Mouse (Mus musculus) frontal cortex, postnatal 14 days (tissue): ENCODE data around the gene Rbp7.
"Not testable (repeated sequence)": the region's sequence is repeated elsewhere in the genome, so short reads cannot be mapped to it uniquely, and the experiment has no call there.

ENCODE experiments used
- DNase-seq, 2 experiments: peaks; one replicate each; pipeline ENCODE4 v3.0.0; 2022; ENCODE audit warnings: low spot score in 2 of 2

Rbp7 gene

DNA sequence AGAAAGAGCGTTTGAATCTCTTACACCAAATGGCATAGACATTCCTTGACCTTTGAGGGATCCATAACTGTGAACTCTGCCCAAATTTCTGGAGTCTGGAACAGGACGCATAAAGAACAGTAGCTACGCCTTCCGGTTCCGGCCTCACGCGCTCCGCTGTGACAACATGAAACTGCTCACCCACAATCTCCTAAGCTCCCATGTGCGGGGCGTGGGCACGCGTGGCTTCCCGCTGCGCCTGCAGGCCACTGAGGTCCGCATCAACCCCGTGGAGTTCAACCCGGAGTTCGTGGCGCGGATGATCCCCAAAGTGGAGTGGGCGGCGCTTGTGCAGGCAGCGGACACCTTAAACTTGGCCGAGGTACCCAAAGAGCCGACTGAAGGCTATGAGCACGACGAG, 2.4 kb upstream of the Rbp7 start:
- DNase-seq: not testable (repeated sequence)

DNA sequence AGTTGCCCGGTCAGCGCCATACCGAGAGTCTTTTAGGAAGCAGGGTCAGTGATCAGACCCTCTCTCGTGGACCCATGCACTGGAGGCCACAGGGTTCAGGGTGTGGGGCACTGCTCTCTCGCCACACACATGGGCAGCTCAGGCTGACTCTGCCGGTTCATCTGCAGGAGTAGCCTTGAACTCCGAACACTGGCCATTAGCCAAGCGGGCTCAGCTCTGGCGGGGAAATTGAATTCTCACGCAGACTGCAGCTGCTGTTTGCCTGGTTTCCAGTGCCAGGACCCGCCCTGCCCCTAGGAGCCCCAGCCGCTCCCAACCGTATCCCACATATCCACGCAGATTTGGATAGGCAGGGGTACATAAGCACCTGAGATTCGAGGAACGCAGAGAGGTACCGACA, 515 bp downstream of the Rbp7 start:
- no peak for DNase-seq

DNA sequence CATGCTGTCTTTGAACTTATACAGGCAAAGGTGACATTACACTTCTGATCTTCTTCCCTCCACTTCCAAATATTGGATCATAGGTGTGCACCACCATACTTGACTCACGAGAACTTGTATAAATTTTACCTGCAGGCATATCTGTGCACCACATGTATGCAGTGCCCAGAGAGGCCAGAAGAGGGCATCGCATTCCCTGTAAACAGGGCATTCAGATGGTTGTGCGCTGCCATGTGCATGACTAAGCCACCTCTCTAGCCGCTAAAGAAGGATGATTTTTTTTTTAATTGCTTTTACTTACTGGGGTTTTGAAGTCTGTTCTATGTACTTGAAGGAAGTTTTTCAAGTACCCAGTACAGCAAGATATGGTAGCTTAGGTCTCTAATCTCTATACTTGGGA, 1.1 kb downstream of the Rbp7 start:
- no peak for DNase-seq

GRCm38 (mm10) chr4:149450636-149451035, 4.1 kb downstream of the Rbp7 start:
- DNase-seq: no peak

GRCm38 (mm10) chr4:149446309-149446708, 8.5 kb downstream of the Rbp7 start:
- DNase-seq: no peak

DNA sequence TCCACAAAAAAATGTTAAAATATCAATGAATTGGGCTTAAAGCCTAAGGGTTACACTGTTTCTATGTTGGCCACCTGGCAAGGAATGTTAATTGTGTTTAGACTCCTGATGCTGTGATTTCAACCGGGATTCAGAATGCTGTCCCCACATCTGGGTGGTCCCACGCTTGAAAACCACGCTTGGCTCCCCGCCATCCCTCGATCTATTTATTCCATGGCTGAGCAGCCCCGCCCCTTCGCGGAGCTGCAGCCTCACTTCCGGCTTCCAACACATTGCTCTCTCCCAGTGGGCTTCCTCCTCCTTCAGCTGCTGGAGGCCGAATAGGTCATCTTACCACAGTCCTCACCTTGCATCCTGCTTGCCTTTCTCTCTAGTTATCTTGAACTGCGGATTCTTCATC, 8.9 kb downstream of the Rbp7 start:
- DNase-seq: peak in 1 of 2 experiments; percentile 41

- DNase-seq: peak; percentile 77 to 79
These were observed 9.6 kb downstream of the Rbp7 start for GRCm38 (mm10) chr4:149444964-149445701.

DNA sequence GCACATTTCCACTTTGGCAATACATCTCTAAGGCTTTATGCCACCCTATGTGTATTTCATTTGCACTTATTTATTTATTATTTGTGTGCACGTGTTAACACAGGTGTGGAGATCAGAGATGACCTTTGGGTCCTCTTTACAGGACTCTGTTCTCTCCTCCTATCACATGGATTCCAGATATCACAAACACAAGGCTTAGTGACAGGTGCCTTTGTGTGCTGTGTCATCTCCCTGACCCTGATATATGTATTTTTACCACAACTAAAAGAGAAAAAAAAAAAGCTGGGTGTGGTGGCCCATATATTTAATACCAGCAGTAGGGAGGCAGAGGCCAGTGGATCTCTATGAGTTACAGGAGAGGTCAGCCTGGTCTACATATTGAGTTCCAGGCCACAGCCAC, 10.3 kb downstream of the Rbp7 start:
- DNase-seq: no peak

DNA sequence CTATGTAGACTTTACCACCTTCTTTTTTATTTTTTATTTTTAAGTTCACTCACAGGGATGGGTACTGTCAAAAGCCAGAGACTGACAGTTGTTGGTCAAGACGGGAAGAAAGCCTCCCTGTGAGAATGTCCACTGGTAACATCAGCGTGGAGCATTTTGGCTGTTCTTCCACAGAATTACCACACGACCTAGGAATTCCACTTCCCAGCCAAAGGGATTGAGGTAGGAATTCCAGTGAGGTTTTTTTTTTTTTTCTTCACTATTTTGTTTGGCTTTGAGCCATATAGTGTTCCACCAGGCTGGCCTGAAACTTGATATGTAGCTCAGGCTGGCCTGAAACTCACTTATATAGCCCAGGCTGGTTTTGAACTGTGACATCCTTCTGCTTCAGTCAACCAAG, 12.3 kb downstream of the Rbp7 start:
- DNase-seq: no peak

- DNase-seq: no peak
These were observed 14.2 kb downstream of the Rbp7 start for GRCm38 (mm10) chr4:149440576-149440975.

- not testable (repeated sequence) for DNase-seq
These were observed 22.9 kb downstream of the Rbp7 start for GRCm38 (mm10) chr4:149431887-149432286.

DNA sequence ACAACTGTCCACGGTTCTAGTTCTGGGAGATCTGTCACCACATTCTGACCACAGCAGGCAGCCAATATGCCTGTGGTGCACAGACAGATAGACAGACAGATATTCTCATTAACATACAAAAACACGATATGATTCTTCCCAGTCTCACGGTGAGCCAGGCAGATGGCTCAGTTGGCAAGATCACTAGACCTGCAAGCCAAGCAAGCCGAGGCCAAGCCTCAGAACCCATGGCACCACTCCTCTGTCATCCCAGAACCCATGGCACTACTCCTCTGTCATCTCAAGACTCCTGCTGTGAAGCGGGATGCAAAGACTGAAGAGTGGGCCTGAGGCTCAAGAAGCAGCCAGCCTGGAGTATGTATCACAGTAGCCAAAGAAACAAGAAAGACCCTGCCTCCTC, 25.2 kb downstream of the Rbp7 start:
- DNase-seq: no peak

DNA sequence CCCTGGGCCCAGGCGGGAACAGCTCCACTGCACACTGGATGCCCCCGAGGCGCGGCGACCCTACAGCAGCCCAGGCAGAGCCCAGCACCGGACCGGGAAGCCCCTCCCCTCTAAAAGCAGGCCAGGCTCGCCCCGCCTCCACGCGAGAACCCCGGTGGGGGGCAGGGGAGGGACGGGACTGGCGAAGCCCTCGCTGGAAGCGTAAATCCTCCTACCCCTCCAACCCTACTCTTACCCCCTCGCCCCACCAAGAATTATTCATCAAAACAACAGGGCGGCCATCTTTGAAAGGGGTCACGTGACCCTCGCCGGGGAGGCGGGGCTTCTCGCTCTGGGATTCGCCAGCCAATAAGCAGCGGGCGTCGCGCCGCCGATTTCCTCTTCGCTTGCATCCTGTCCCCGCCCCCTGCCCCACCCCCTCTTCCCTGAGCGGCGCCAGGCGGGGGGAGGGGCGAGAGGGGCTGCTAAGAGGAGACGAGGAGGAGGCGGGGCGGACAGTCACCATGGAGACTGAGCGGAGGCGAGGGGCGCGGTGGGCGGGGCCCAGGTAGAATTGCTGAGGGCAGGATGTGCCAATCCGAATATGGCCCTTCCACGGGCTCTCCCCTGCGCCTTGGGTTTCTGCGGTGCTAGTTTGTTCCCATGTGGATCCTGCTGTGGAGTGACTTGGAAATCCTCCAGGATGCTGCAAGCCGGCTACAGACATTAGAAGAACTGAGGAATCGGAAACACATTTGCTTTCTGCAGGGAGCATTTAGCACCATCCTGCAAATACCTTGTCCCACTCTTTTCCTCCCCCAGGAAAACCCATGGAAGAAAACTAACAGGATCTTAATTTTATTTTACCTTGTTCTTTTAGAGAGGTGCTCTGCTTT, 28.2 kb downstream of the Rbp7 start, which contains the start of gene Ube4b:
TSS of gene Ube4b (minus strand) at position 425 of the 875 bp plus-strand sequence.
- peak; percentile 96 for DNase-seq

DNA sequence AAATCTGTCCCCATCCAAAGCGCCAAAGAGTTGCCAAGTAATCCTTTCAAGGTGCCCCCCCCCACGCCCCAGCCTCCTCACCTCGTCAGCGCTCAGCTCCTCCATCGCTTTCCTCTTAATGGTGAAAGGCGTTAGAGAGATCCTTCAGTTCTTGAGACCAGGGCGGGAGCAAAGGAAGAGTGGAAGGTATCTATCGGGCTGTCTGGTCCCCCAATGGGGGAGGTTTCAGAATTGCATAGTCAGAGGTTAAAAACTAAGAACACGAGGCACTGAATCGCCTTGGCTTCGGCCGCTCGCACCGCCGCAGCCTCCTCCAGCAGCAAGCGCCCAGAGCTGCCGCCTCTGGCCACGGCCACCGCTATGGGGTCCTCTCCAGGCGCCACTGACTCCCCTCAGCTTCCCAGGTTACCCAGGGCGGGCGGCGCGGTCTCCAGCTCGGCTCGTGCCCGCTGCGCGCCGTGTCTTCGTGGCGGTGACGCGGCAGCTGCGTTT, 28.9 kb downstream of the Rbp7 start:
- DNase-seq: peak in 1 of 2 experiments; percentile 31

DNA sequence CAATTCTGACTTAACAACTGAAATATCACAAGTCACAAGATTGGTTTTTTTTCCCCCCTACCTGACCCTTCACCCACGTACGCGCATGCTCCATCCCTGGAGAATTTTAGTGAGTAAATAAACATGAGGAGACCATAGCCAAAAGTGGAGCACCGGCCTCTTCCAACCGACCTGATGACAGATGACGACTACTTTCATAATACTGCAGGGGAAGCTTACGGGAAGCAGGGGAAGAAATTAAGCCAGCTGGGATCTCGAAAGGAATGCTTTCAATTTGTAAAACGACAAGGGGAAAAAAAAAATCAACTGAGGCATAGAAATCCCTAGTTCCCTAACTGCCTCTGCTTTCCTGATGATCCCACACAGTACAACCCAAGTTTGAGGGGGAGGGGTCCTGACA, 30.0 kb downstream of the Rbp7 start:
- no peak for DNase-seq

DNA sequence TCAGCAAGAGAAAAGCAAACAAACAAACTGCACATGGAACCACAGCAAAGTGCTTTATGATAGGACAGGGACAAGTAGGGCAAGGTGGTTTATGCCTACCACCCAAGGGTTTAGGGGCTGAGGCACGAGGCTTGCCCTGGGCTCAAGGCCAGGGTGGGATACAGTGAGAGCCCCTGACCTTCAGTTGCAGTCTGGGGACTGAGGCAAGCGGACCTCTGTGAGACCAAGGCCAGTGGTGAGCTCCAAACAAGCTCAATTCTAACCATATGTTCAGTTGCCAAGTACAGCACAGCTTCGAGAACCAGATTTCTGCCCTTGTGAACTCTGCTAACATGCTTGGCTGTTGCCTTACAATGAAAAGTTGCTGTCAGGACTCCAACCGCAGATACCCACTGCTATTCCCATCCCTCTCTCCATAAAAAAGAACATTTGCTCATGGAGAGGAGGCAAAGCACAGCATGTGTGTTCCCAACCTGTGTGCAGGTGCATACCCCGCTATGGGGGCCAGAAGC, 36.9 kb downstream of the Rbp7 start:
- no peak for DNase-seq

DNA sequence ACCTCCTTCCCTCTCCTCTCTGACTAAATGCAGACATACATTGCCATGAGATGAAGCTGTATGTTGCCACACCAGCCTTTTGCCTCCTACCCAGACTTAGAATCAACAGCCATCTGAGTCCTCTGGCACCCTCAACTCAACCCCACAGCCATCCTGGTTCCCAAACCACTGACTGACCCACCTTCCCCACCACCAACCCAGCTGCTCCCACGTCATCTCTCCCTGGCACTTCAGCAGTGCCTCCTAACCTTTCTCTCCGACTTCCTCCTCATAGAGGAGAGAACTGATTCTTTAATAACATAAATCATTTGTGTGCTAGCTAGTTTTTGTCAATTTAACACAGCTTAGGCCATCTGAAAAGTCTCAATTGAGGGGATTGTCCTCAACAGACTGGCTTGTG, 37.8 kb downstream of the Rbp7 start:
- no peak for DNase-seq

GRCm38 (mm10) chr4:149416417-149416816, 38.4 kb downstream of the Rbp7 start:
- no peak for DNase-seq

DNA sequence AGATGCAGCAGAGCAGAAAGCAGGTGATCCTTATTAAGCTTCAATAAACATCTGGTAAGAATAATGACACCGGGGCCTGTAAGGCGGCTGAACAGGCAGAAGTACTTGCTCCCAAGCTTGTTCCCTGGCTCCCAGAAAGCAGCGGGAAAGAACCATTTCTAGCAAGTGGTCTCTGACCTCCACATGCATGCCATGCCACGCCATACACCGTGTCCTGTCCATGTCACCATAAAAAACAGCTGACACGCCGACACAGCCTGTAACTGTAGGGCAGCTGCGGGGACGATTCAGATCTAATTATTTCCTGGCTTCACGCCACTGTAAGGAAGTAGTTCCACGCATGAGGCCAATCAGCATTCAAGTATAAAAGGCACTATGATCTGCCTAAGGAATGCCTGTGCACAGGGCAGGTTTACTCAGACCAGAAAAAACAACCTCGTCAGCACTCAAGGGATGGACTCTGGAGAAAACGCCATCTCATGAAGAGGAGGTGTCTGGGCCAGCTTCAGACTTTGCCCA, 39.1 kb downstream of the Rbp7 start:
- DNase-seq: no peak

DNA sequence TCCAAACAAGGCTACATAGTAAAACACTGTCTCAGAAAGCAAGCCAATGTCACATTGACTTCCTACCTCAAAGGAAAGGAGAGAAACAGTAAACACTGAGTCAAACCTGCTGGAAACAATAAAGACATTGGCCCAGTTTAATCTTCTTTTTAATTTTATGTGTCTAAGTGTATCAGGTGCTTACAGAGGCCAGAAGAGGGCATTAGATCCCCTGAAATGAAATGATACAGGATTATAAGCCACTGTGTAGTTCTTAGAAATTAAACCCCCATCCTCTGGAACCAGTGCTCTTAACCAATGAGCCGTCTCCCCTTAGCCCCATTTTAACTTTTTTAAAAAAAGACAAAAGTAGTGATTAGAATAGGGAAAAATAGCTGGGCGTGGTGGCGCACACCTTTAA, 40.5 kb downstream of the Rbp7 start:
- no peak for DNase-seq

- no peak for DNase-seq
These were observed 45.0 kb downstream of the Rbp7 start for GRCm38 (mm10) chr4:149409759-149410158.

- DNase-seq: no peak
These were observed 46.4 kb downstream of the Rbp7 start for GRCm38 (mm10) chr4:149408331-149408730.
